Mouse (Mus musculus) CD8-positive naive resting alpha-beta T cell, adult 57 days (primary cell): ENCODE data around the gene Gapdhs. TPM values are rescaled to one million over a fixed set of nuclear protein-coding genes. Genes with fewer than 3 reads are reported as not detected.

ENCODE experiments used
- total RNA-seq: library from RNA; stranded (reverse); gene quantifications from one replicate; pipeline ENCODE4 v1.2.4, GENCODE M21; 2023

The Gapdhs gene
- not detected for total RNA-seq

DNA sequence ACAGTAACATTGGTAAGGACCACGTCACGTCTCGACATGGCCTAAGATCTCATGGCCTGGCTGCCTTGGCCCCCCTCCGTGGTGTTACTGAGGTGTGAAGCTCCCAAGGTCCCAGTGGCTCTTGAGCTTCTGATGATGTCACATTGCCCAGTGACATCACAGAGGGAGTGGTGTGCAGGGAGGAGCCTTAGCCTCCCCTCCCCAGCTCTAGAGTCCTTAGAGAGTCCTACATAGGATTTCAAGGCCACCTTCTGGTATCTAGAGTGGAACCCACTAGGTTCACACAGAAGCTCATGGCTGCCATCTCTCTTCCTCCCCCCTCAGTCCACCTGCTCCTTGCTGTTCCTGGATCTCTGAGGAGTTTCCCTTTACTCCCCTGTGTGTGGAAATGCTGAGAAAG is at the start of gene Gapdhs:
Gene Gapdhs (minus strand): TSS at position 65 of the 400 bp plus-strand sequence.

DNA sequence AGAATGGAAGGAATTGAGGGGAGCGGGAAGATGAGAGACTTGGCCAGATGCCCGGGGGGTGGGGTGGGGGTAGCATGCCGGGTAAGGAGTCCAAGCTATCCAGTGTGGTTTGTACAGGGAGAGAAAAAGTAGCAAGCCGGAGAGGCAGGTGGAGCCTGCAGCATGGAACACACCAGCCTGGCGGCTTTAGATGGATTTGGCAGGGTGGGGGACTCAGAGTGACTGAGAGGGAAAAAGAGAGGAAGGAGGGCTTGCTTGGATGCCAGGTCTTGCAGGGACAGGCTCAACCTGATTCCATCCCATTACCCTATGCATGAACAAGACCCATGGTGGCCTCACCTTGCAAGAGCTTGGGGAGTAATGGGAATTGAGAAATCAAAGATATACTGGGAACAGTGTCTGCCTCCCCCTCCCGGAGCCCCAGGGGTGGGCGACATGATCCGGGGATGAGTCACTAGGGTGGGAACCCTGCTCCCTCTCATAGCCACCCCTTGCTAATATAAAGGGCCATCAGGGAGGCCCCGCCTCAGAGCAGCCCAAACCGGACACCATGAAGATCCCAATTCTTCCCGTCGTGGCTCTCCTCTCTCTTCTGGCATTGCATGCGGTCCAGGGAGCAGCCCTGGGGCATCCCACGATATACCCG is 44.0 kb upstream of the Gapdhs start, which contains the start of gene Krtdap:
Gene Krtdap (plus strand): TSS at position 520 of the 646 bp plus-strand sequence.

DNA sequence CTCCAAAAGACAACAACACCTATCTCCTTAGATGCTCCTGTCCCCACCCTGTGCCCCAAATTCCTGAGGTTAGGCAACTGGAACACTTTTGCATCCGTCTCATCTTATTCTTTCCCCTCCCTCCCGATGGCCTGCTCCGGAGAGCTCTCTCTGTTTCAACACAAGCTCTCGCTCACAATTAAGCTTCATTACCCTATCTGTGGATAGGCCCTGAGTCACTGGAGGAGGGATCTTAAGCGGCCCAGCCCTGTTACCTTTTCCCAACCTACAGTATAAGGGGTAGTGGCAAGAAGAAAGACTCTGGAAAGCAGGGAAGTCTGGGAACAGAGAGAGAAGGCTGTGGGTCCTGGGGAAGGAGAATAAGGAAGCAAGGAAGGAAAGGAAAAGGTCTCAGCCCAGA is 20.0 kb upstream of the Gapdhs start, which contains the start of gene Dmkn:
Gene Dmkn (plus strand): TSS at position 301 of the 400 bp plus-strand sequence.

DNA sequence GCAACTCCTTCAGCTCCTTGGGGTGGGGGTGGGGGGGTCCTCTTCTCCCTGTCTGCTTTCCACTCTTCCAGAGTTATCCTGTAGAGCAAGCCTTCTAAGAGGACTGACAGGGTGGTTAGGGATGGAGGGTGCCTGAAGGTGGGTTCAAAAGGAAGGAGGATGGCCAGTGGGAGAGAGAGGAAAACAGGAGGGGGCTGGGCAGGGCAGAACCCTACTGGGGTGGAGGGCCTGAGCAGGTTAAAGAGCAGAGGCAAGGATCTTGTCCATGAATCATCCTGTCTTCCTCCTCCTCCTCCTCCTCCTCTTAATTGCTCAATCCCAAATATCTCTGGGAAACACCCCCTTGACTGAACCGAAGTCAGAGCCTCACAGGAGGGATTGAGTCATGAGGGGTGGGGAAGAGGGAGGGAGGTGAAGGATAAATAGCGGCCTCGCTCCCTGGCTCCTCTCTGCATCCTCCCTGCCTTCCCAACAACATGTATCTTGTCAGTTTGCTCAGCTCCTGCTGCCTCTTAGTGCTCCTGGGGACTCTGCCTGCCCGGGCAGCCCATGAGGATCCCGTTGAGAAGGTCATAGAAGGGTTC is 7.7 kb upstream of the Gapdhs start, which contains the start of gene Sbsn:
Gene Sbsn (plus strand): TSS at position 386 of the 584 bp plus-strand sequence.

DNA sequence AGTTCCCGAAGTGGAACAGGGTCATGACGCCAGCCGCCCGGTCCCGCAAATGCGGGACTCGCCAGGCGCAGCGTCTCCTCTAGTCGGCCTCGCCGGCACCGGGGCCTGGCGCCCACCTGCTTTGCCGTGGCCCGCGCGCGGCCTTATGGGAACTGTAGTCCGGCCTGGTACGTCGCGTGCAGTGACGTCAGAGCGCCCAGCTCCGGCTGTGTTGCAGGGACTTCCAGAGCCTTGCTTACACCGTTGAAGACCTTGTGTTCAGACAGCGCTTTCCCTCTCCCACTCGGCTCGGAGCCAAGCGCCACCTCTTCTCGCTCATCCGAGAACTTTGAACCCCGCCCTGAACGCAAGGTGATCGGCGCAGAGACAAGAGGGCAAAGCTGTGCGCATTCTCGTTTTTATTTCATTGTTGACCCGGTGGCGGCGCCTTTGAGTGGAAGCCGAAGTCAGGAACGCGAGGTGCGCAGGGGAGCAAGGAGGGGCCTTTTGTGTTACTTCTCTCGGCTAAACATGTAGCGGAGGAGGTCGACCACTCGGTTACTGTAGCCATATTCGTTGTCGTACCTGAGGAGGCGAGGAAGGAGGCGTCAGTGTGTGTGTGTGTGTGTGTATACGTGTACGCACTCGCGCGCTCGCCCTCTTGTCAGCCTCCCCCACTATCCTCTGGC is 14.0 kb downstream of the Gapdhs start, which contains the start of gene Tmem147:
Gene Tmem147 (minus strand): TSS at position 145 of the 668 bp plus-strand sequence.

DNA sequence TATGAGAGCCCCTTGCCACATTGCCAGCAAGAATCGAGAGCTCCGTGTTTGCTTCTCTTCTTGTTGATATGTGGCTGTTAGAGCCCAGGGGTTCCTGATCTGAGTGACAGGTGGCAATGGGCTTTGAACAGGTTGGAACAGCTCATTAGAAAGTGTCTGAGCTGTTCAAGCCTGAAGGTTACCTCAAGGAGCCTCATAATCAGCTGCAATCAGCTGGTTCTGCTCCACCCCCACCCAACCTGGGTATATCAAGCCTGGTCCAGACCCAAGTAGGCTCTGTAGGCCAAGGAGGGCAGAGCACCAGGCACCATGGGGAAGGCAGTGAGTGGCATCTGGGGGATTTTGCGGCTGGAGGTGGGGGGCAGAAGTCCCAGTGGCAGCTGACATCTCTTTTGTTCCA is 31.5 kb downstream of the Gapdhs start, which contains the start of gene Atp4a:
Gene Atp4a (plus strand): TSS at position 268 of the 400 bp plus-strand sequence.

DNA sequence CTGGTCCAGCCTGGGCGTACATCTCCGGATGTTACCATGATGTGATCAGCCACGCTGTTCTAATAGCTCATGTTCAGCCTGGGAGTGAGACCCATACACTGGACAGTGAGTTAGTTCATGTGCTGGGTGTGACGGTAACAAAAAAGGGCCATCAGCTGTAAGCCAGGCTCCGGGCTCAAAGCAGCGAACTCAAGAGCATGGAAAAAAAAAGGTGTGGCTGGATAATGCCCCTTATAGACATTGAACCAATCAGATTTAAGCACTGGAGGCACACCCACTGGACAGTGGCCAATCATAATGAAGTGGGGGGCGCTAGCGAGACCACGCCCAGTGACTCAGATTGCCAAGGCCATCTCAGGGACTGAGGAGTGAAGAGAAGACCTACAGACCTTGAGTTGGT is 44.9 kb downstream of the Gapdhs start, which contains the start of gene 2200002J24Rik:
Gene 2200002J24Rik (plus strand): TSS at position 338 of the 400 bp plus-strand sequence.

Other genes with a start within 250 kb of the Gapdhs start
- 7.0 TPM for gene Arhgap33, start 208.6 kb downstream of the Gapdhs start, total RNA-seq
- gene Hspb6, start 191.5 kb downstream of the Gapdhs start, total RNA-seq = 4.1 TPM
- gene Proser3, start 191.4 kb downstream of the Gapdhs start, total RNA-seq = 11.5 TPM
- 39.9 TPM for gene Lin37, start 183.8 kb downstream of the Gapdhs start, total RNA-seq
- 77.5 TPM for gene U2af1l4, start 180.4 kb downstream of the Gapdhs start, total RNA-seq
- gene Gm49396, start 180.3 kb downstream of the Gapdhs start, total RNA-seq = 30.1 TPM
- 104 TPM for gene Psenen, start 180.1 kb downstream of the Gapdhs start, total RNA-seq
- 48.2 TPM for gene Igflr1, start 178.3 kb downstream of the Gapdhs start, total RNA-seq
- gene Kmt2b, start 155.0 kb downstream of the Gapdhs start, total RNA-seq = 106 TPM
- not detected for gene Zbtb32, start 144.8 kb downstream of the Gapdhs start, total RNA-seq
- gene Upk1a, start 130.8 kb downstream of the Gapdhs start, total RNA-seq = 0.49 TPM
- gene Cox6b1, start 117.5 kb downstream of the Gapdhs start, total RNA-seq = 185 TPM
- gene Etv2, start 107.8 kb downstream of the Gapdhs start, total RNA-seq = not detected
- gene Rbm42, start 93.4 kb downstream of the Gapdhs start, total RNA-seq = 91.5 TPM
- gene Haus5, start 78.7 kb downstream of the Gapdhs start, total RNA-seq = 37.6 TPM
- gene Pmis2, start 72.1 kb downstream of the Gapdhs start, total RNA-seq = not detected
- gene 2200002J24Rik, start 44.8 kb downstream of the Gapdhs start, total RNA-seq = not detected
- not detected for gene Atp4a, start 31.5 kb downstream of the Gapdhs start, total RNA-seq
- 47.1 TPM for gene Tmem147, start 14.1 kb downstream of the Gapdhs start, total RNA-seq
- 6.2 TPM for gene Sbsn, start 7.8 kb upstream of the Gapdhs start, total RNA-seq
- not detected for gene Dmkn, start 20.1 kb upstream of the Gapdhs start, total RNA-seq
- gene Krtdap, start 44.2 kb upstream of the Gapdhs start, total RNA-seq = not detected
- gene Ffar2, start 80.1 kb upstream of the Gapdhs start, total RNA-seq = 1.3 TPM
- not detected for gene Ffar3, start 112.5 kb upstream of the Gapdhs start, total RNA-seq
- gene Ffar1, start 117.9 kb upstream of the Gapdhs start, total RNA-seq = 1.3 TPM
- gene Cd22, start 136.7 kb upstream of the Gapdhs start, total RNA-seq = 60.4 TPM
- gene Mag, start 171.2 kb upstream of the Gapdhs start, total RNA-seq = not detected
- not detected for gene Hamp2, start 181.0 kb upstream of the Gapdhs start, total RNA-seq
- not detected for gene Hamp, start 200.4 kb upstream of the Gapdhs start, total RNA-seq
- 165 TPM for gene Usf2, start 213.1 kb upstream of the Gapdhs start, total RNA-seq
- gene Lsr, start 229.8 kb upstream of the Gapdhs start, total RNA-seq = 5.6 TPM
- not detected for gene Fam187b, start 230.1 kb upstream of the Gapdhs start, total RNA-seq